Mouse (Mus musculus): ENCODE results near the gene C1ra. TPM values are rescaled to one million over a fixed set of nuclear protein-coding genes. Genes with fewer than 3 reads are reported as not detected.
"Not testable (repeated sequence)": the region's sequence is repeated elsewhere in the genome, so short reads cannot be mapped to it uniquely, and the experiment has no call there.

The C1ra gene
- 0.12 TPM in 1 of 2 replicates, not detected in the other for polyA plus RNA-seq (2015; fragmentation: Nextera tagmentation; extraction: Ambion mirVana)

GRCm38 (mm10) chr6:124512355-124512836 lies at the start of gene C1ra:
Gene C1ra, plus strand, starts transcription at chr6:124512405.
- 0 out of 2 replicates have a peak within 1 kb of the TSS, but pooled peaks have one; percentile 30 for H3K4me2 ChIP-seq (replicated peaks)
- WGBS = 3% methylated on average over 6 of the region's 6 CpGs
- H3K4me1 ChIP-seq (replicated peaks) = no peaks in the 10 kb centered on the region
- ATAC-seq = no peak
- H3K27ac ChIP-seq = no peak within 1 kb of the TSS
- H3K4me3 ChIP-seq (replicated peaks) = no peak within 1 kb of the TSS
- H3K27me3 ChIP-seq = no peaks in the 10 kb centered on the region
- no peaks in the 10 kb centered on the region for H3K9me3 ChIP-seq
- no peak within 1 kb of the TSS for H3K9ac ChIP-seq (replicated peaks)
- H3K36me3 ChIP-seq = no peaks in the 10 kb centered on the region

- no peaks in the 10 kb centered on the region for H3K27me3 ChIP-seq
- H3K4me3 ChIP-seq (replicated peaks) = peak overlapping the region; percentile 59
- peaks cover 22% of the 10 kb centered on the region for H3K36me3 ChIP-seq
- H3K4me1 ChIP-seq (replicated peaks) = peaks cover 34% of the 10 kb centered on the region
- H3K27ac ChIP-seq = peak overlapping the region; percentile 86
- H3K9ac ChIP-seq (replicated peaks) = peak overlapping the region; percentile 84
- no peaks in the 10 kb centered on the region for H3K9me3 ChIP-seq
- peak; percentile 54 for ATAC-seq
- 21% methylated on average over 8 of the region's 8 CpGs for WGBS
- peak overlapping the region; percentile 75 for H3K4me2 ChIP-seq (replicated peaks)
Measured at GRCm38 (mm10) chr6:124463881-124464291, 48.3 kb upstream of the C1ra start.

- ATAC-seq = peak; percentile 95
- 7% methylated on average over 27 of the region's 27 CpGs for WGBS
- H3K36me3 ChIP-seq = peaks cover 18% of the 10 kb centered on the region
- H3K9me3 ChIP-seq = no peaks in the 10 kb centered on the region
- peak within 1 kb of the TSS; percentile 86 for H3K27ac ChIP-seq
- H3K4me3 ChIP-seq (replicated peaks) = peak within 1 kb of the TSS; percentile 59
- peaks cover 34% of the 10 kb centered on the region for H3K4me1 ChIP-seq (replicated peaks)
- H3K9ac ChIP-seq (replicated peaks) = peak within 1 kb of the TSS; percentile 84
- H3K27me3 ChIP-seq = no peaks in the 10 kb centered on the region
- H3K4me2 ChIP-seq (replicated peaks) = peak within 1 kb of the TSS; percentile 75
Measured at GRCm38 (mm10) chr6:124464305-124465271, 47.6 kb upstream of the C1ra start, which contains the start of gene Clstn3. Gene Clstn3, minus strand, starts transcription at chr6:124464794.

- Histone ChIP-seq H3K9me3 (no peaks in the 10 kb centered on the region), H3K36me3 (peaks cover 14% of the 10 kb centered on the region; the same call in 1 of the 2 replicates), H3K4me3 (replicated peaks) (peak overlapping the region; percentile 59), H3K27ac (peak overlapping the region; percentile 86), H3K27me3 (no peaks in the 10 kb centered on the region), H3K4me2 (replicated peaks) (peak overlapping the region; percentile 75), H3K9ac (replicated peaks) (peak overlapping the region; percentile 84), H3K4me1 (replicated peaks) (peaks cover 34% of the 10 kb centered on the region)
- WGBS = 42% methylated on average over 6 of the region's 6 CpGs
- no peak for ATAC-seq
Measured at GRCm38 (mm10) chr6:124465299-124465698, 46.9 kb upstream of the C1ra start.

DNA sequence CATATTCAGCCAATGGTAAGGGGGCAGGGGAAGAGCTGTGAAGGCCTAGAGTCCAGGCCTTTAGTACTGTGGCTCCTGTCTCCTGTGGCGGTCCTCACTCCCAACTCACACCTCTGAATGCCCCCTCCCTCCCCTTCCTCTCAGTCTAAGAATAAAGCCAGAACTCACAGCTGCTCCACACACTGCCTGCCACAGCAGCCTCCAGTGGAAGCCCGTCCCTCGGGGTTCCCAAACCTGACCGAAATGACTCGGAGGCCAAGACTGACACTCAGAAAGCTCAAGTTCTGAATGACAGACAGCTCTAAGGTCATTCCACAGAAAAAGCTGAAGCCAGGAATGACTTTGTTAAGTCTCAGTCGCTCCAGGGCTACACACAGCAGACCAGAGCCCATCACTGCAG lies 46.5 kb upstream of the C1ra start:
- ATAC-seq = no peak
- peak overlapping the region; percentile 75 for H3K4me2 ChIP-seq (replicated peaks)
- peak overlapping the region; percentile 86; the same call in 1 of the 2 replicates for H3K27ac ChIP-seq
- no peaks in the 10 kb centered on the region for H3K27me3 ChIP-seq
- 74% methylated on average over 6 of the region's 6 CpGs for whole genome bisulfite sequencing
- no peak overlapping the region for H3K9ac ChIP-seq (replicated peaks)
- peaks cover 34% of the 10 kb centered on the region for H3K4me1 ChIP-seq (replicated peaks)
- no peak overlapping the region for H3K4me3 ChIP-seq (replicated peaks)
- H3K9me3 ChIP-seq = no peaks in the 10 kb centered on the region
- peaks cover 11% of the 10 kb centered on the region; the same call in 1 of the 2 replicates for H3K36me3 ChIP-seq

- H3K27ac ChIP-seq = no peak overlapping the region
- H3K9me3 ChIP-seq = no peaks in the 10 kb centered on the region
- H3K4me1 ChIP-seq (replicated peaks) = no peaks in the 10 kb centered on the region
- H3K36me3 ChIP-seq = no peaks in the 10 kb centered on the region
- H3K9ac ChIP-seq (replicated peaks) = no peak overlapping the region
- no peaks in the 10 kb centered on the region for H3K27me3 ChIP-seq
- H3K4me3 ChIP-seq (replicated peaks) = no peak overlapping the region
- WGBS = 92% methylated on average over 3 of the region's 3 CpGs
- H3K4me2 ChIP-seq (replicated peaks) = no peak overlapping the region
- ATAC-seq = no peak
Measured at GRCm38 (mm10) chr6:124471121-124471520, 41.1 kb upstream of the C1ra start.

GRCm38 (mm10) chr6:124471783-124472638 lies 40.2 kb upstream of the C1ra start:
- H3K4me3 ChIP-seq (replicated peaks); H3K27ac ChIP-seq; ATAC-seq; H3K9me3 ChIP-seq; H3K36me3 ChIP-seq; H3K4me1 ChIP-seq (replicated peaks); H3K27me3 ChIP-seq; H3K9ac ChIP-seq (replicated peaks); H3K4me2 ChIP-seq (replicated peaks): not testable (repeated sequence)
- WGBS = 87% methylated on average over 6 of the region's 6 CpGs

DNA sequence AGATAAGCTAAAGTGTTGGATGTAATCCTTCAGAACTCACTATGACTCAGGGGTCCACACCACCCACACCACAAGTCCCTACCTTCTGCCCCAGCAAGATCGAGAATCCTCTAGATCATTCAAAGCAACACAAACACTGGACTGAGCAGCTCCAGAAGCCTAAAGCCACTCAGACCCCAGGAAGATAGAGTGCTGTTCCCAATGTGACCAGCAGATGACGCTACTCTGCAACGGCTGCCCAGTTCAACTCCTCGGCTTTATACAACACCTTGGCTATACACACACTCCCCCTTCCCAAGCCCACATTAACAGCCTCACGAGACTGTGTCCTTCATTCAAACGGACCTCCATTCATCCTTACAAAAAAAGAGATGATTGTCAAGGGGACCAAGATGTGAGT lies 39.4 kb upstream of the C1ra start:
- Histone ChIP-seq H3K27ac (no peak overlapping the region), H3K4me3 (replicated peaks) (no peak overlapping the region), H3K4me1 (replicated peaks) (no peaks in the 10 kb centered on the region), H3K9me3 (no peaks in the 10 kb centered on the region), H3K36me3 (no peaks in the 10 kb centered on the region), H3K9ac (replicated peaks) (no peak overlapping the region), H3K27me3 (no peaks in the 10 kb centered on the region), H3K4me2 (replicated peaks) (no peak overlapping the region)
- ATAC-seq = no peak
- WGBS = 40% methylated on average over 6 of the region's 6 CpGs

GRCm38 (mm10) chr6:124474621-124475020 lies 37.6 kb upstream of the C1ra start:
- H3K27ac ChIP-seq = no peak overlapping the region
- 87% methylated on average over 11 of the region's 11 CpGs for WGBS
- H3K4me3 ChIP-seq (replicated peaks) = no peak overlapping the region
- H3K9ac ChIP-seq (replicated peaks) = no peak overlapping the region
- H3K4me1 ChIP-seq (replicated peaks) = no peaks in the 10 kb centered on the region
- H3K9me3 ChIP-seq = no peaks in the 10 kb centered on the region
- no peak overlapping the region for H3K4me2 ChIP-seq (replicated peaks)
- ATAC-seq = no peak
- no peaks in the 10 kb centered on the region for H3K27me3 ChIP-seq
- H3K36me3 ChIP-seq = no peaks in the 10 kb centered on the region

GRCm38 (mm10) chr6:124475335-124476075 lies 36.7 kb upstream of the C1ra start:
- not testable (repeated sequence) for H3K36me3 ChIP-seq; H3K4me1 ChIP-seq (replicated peaks); H3K27ac ChIP-seq; H3K27me3 ChIP-seq; H3K4me2 ChIP-seq (replicated peaks); H3K9ac ChIP-seq (replicated peaks); ATAC-seq; H3K4me3 ChIP-seq (replicated peaks); H3K9me3 ChIP-seq
- WGBS = 91% methylated on average over 8 of the region's 11 CpGs

GRCm38 (mm10) chr6:124476216-124476615 lies 36.0 kb upstream of the C1ra start:
- no peak overlapping the region for H3K27ac ChIP-seq
- no peaks in the 10 kb centered on the region for H3K9me3 ChIP-seq
- H3K4me3 ChIP-seq (replicated peaks) = no peak overlapping the region
- H3K36me3 ChIP-seq = no peaks in the 10 kb centered on the region
- no peak overlapping the region for H3K4me2 ChIP-seq (replicated peaks)
- ATAC-seq = no peak
- no peak overlapping the region for H3K9ac ChIP-seq (replicated peaks)
- no peaks in the 10 kb centered on the region for H3K27me3 ChIP-seq
- H3K4me1 ChIP-seq (replicated peaks) = no peaks in the 10 kb centered on the region
- WGBS = 62% methylated on average over 7 of the region's 7 CpGs
